Mouse (Mus musculus) hindbrain, embryonic 13.5 days (tissue): ENCODE measurements around the gene Vmn1r237. TPM values are rescaled to one million over a fixed set of nuclear protein-coding genes. Genes with fewer than 3 reads are reported as not detected.

ENCODE experiments used
- ATAC-seq: fragments of 200-750 bp; cut with Nextera tagmentation; 2 replicates; pipeline ENCODE4 v1.8.0; 2017; ENCODE audit warnings: moderate TSS enrichment; ENCODE audit not compliant: low FRiP score
- H3K27ac ChIP-seq: fragments of 300-500 bp; sonication (generic); 2 replicates; pipeline ENCODE4 v1.5.1; 2015; ENCODE audit warnings: inconsistent platforms, mild to moderate bottlenecking, moderate library complexity
- H3K27me3 ChIP-seq: fragments of 300-500 bp; sonication (generic); 2 replicates; pipeline ENCODE4 v1.6.1; 2015; ENCODE audit warnings: mild to moderate bottlenecking, inconsistent platforms
- H3K36me3 ChIP-seq: fragments of 300-500 bp; sonication (generic); 2 replicates; pipeline ENCODE4 v1.6.1; 2015; ENCODE audit warnings: mild to moderate bottlenecking, inconsistent platforms
- H3K4me1 ChIP-seq: fragments of 300-500 bp; sonication (generic); replicated peaks from 2 replicates; pipeline ENCODE4 v1.6.1; 2015; ENCODE audit warnings: inconsistent platforms
- H3K4me2 ChIP-seq: fragments of 300-500 bp; sonication (generic); 2 replicates; pipeline ENCODE4 v1.6.1; 2015; ENCODE audit warnings: inconsistent platforms, mild to moderate bottlenecking, moderate library complexity
- H3K4me3 ChIP-seq: fragments of 300-500 bp; sonication (generic); 2 replicates; pipeline ENCODE4 v1.5.1; 2015; ENCODE audit warnings: mild to moderate bottlenecking, inconsistent platforms
- H3K9ac ChIP-seq: fragments of 300-500 bp; sonication (generic); 2 replicates; pipeline ENCODE4 v1.6.1; 2015; ENCODE audit warnings: mild to moderate bottlenecking, inconsistent platforms
- H3K9me3 ChIP-seq: fragments of 300-500 bp; sonication (generic); 2 replicates; pipeline ENCODE4 v1.6.1; 2016; ENCODE audit warnings: inconsistent platforms
- WGBS: fragments of 180-500 bp; shearing (Covaris S2); methylation state at CpG from one replicate; pipeline ENCODE4 v1.1.7; 2015; 5-methylcytosine and 5-hydroxymethylcytosine counted together
- microRNA-seq: library from miRNA; unstranded; fragments of <30 nt; microRNA quantifications from one replicate; pipeline ENCODE4, GENCODE M21; 2016
- polyA plus RNA-seq: library from polyadenylated mRNA; unstranded; fragments of >200 nt; fragmentation: Nextera tagmentation; extraction: Ambion mirVana; gene quantifications from 2 replicates; pipeline ENCODE4 v1.2.1, GENCODE M21; 2015

The Vmn1r237 gene
- not detected in 2 replicates for polyA plus RNA-seq

GRCm38 (mm10) chr17:21311565-21311964, at the start of gene Vmn1r237:
Vmn1r237 (plus strand) TSS chr17:21311865.
- H3K4me3 ChIP-seq = no peak within 1 kb of the TSS
- H3K36me3 ChIP-seq = no peaks in the 10 kb centered on the region
- no peak within 1 kb of the TSS for H3K4me2 ChIP-seq
- H3K9ac ChIP-seq = no peak within 1 kb of the TSS
- H3K4me1 ChIP-seq = no peaks in the 10 kb centered on the region
- no peak within 1 kb of the TSS for H3K27ac ChIP-seq
- ATAC-seq = no peak
- H3K9me3 ChIP-seq = no peaks in the 10 kb centered on the region
- no peaks in the 10 kb centered on the region for H3K27me3 ChIP-seq

- H3K9ac ChIP-seq = no peak overlapping the region
- H3K9me3 ChIP-seq = peaks cover 2% of the 10 kb centered on the region; the same call in 1 of the 2 replicates
- H3K4me1 ChIP-seq = no peaks in the 10 kb centered on the region
- no peak overlapping the region for H3K27ac ChIP-seq
- 22% methylated on average over 4 of the region's 4 CpGs for WGBS
- H3K36me3 ChIP-seq = no peaks in the 10 kb centered on the region
- no peak overlapping the region for H3K4me2 ChIP-seq
- no peak overlapping the region for H3K4me3 ChIP-seq
- no peaks in the 10 kb centered on the region for H3K27me3 ChIP-seq
- no peak for ATAC-seq
Observed at GRCm38 (mm10) chr17:21272103-21272502, 39.6 kb upstream of the Vmn1r237 start.

- H3K9ac ChIP-seq = no peak within 1 kb of the TSS
- no peaks in the 10 kb centered on the region for H3K36me3 ChIP-seq
- no peaks in the 10 kb centered on the region for H3K27me3 ChIP-seq
- no peak within 1 kb of the TSS for H3K27ac ChIP-seq
- H3K4me3 ChIP-seq = no peak within 1 kb of the TSS
- ATAC-seq = no peak
- no peaks in the 10 kb centered on the region for H3K9me3 ChIP-seq
- 81% methylated on average over 3 of the region's 3 CpGs for WGBS
- no peak within 1 kb of the TSS for H3K4me2 ChIP-seq
- H3K4me1 ChIP-seq = no peaks in the 10 kb centered on the region
Observed at GRCm38 (mm10) chr17:21282642-21283041, 29.0 kb upstream of the Vmn1r237 start, which contains the start of gene Vmn1r236. Vmn1r236 (plus strand) TSS chr17:21282942.

GRCm38 (mm10) chr17:21284395-21284794, 27.3 kb upstream of the Vmn1r237 start:
- H3K4me1 ChIP-seq = no peaks in the 10 kb centered on the region
- H3K9me3 ChIP-seq = no peaks in the 10 kb centered on the region
- no peak for ATAC-seq

GRCm38 (mm10) chr17:21289695-21290094, 22.0 kb upstream of the Vmn1r237 start:
- no peak overlapping the region for H3K27ac ChIP-seq
- H3K36me3 ChIP-seq = no peaks in the 10 kb centered on the region
- no peak overlapping the region for H3K4me2 ChIP-seq
- no peaks in the 10 kb centered on the region for H3K27me3 ChIP-seq
- no peak overlapping the region for H3K9ac ChIP-seq
- no peak overlapping the region for H3K4me3 ChIP-seq
- no peak for ATAC-seq
- no peaks in the 10 kb centered on the region for H3K4me1 ChIP-seq
- H3K9me3 ChIP-seq = 0 out of 2 replicates have a peak, but pooled peaks cover 3% of the 10 kb centered on the region

More at GRCm38 (mm10) chr17:21284395-21284794, 27.3 kb upstream of the Vmn1r237 start:
- H3K36me3 ChIP-seq = no peaks in the 10 kb centered on the region
- H3K4me3 ChIP-seq = no peak overlapping the region
- H3K9ac ChIP-seq = no peak overlapping the region
- no peak overlapping the region for H3K27ac ChIP-seq
- H3K4me2 ChIP-seq = no peak overlapping the region
- H3K27me3 ChIP-seq = no peaks in the 10 kb centered on the region

Small RNA genes within 50 kb of the gene (microRNA-seq; reads per million reads assigned to microRNA genes)
- not detected for gene Gm26384

Other genes with a start within 250 kb of the Vmn1r237 start
- gene Vmn1r234, start 85.8 kb upstream of the Vmn1r237 start, polyA plus RNA-seq = not detected in 2 replicates
- not detected in 2 replicates for gene Vmn1r235, start 55.5 kb upstream of the Vmn1r237 start, polyA plus RNA-seq
- gene Vmn1r236, start 28.9 kb upstream of the Vmn1r237 start, polyA plus RNA-seq = not detected in 2 replicates
- 4.5 and 5.8 TPM in 2 replicates for gene Zfp677, start 71.9 kb downstream of the Vmn1r237 start, polyA plus RNA-seq
- 4.6 and 5.2 TPM in 2 replicates for gene Zfp54, start 111.4 kb downstream of the Vmn1r237 start, polyA plus RNA-seq
- gene Zfp51, start 138.5 kb downstream of the Vmn1r237 start, polyA plus RNA-seq = 13.0 and 15.1 TPM in 2 replicates
- gene Zfp53, start 177.1 kb downstream of the Vmn1r237 start, polyA plus RNA-seq = 10.0 and 10.4 TPM in 2 replicates
- 1.9 and 2.5 TPM in 2 replicates for gene Zfp52, start 223.7 kb downstream of the Vmn1r237 start, polyA plus RNA-seq